Mouse (Mus musculus): ENCODE results near the gene Kirrel. TPM values are rescaled to one million over a fixed set of nuclear protein-coding genes. Genes with fewer than 3 reads are reported as not detected.

The Kirrel gene
- polyA plus RNA-seq, 2 experiments = 11.3 to 46.6 TPM

- peaks cover 12% of the 10 kb centered on the region; the same call in 1 of the 2 replicates for H3K36me3 ChIP-seq (ENCODE audit: control insufficient read depth, insufficient read depth, low read length)
- WGBS = 60% methylated on average over 3 of the region's 3 CpGs
- no peak for TF ChIP-seq POLR2A (IDR thresholded peaks at IDR 0.05; ENCODE audit: borderline replicate concordance, extremely low read depth, insufficient read depth, insufficient read length)
- no peak overlapping the region for H3K4me2 ChIP-seq (replicated peaks; ENCODE audit: low read depth, low read length, severe bottlenecking)
- H3K4me1 ChIP-seq (ENCODE audit: control insufficient read depth, insufficient read depth, low read length) = peaks cover 6% of the 10 kb centered on the region
- no peak overlapping the region for H3K9ac ChIP-seq (ENCODE audit: low read depth, low read length, severe bottlenecking)
- ATAC-seq (ENCODE audit: low FRiP score, low read depth) (no peak), DNase-seq (ENCODE audit: low spot score) (no peak)
- H3K9me3 ChIP-seq (ENCODE audit: control insufficient read depth, low read length) = no peaks in the 10 kb centered on the region
- no peak overlapping the region for H3K27ac ChIP-seq (replicated peaks; ENCODE audit: low read depth, low read length)
- no peaks in the 10 kb centered on the region for H3K27me3 ChIP-seq (ENCODE audit: control insufficient read depth, insufficient read depth, low read length)
- no peak overlapping the region for H3K4me3 ChIP-seq (replicated peaks; ENCODE audit: low read length)
These were observed 62.3 kb downstream of the Kirrel start for GRCm38 (mm10) chr3:87112264-87112663.

DNA sequence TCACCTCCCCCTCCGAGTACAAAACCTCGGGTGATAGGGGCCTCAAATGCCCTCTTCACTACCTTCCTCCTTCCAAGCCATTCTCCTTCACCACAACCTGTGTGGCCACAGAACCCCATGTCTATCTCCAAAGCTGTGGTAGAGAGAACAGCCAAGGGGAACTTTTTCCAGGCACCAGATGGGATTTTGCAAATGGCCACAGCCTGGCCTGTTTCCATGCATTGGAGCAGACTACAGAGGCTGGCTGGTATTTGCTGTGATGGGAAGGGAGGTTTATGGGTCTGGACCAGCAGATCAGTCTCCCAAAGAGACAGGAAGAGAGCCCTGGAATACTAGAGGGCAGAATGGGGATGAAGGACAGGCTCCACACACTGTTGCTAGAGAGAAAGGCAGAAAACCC, 69.7 kb downstream of the Kirrel start:
- 0 out of 2 replicates have a peak overlapping the region, but pooled peaks have one; percentile 8 for H3K27ac ChIP-seq (replicated peaks; ENCODE audit: low read depth, low read length)
- H3K9ac ChIP-seq (ENCODE audit: low read depth, low read length, severe bottlenecking) = no peak overlapping the region
- H3K4me3 ChIP-seq (replicated peaks; ENCODE audit: low read length) = no peak overlapping the region
- no peak overlapping the region for H3K4me2 ChIP-seq (replicated peaks; ENCODE audit: low read depth, low read length, severe bottlenecking)
- no peak for ATAC-seq (ENCODE audit: low FRiP score, low read depth)
- H3K36me3 ChIP-seq (ENCODE audit: control insufficient read depth, insufficient read depth, low read length) = peaks cover 16% of the 10 kb centered on the region
- 84% methylated on average over 2 of the region's 2 CpGs for WGBS
- H3K27me3 ChIP-seq (ENCODE audit: control insufficient read depth, insufficient read depth, low read length) = no peaks in the 10 kb centered on the region
- no peaks in the 10 kb centered on the region for H3K9me3 ChIP-seq (ENCODE audit: control insufficient read depth, low read length)
- H3K4me1 ChIP-seq (ENCODE audit: control insufficient read depth, insufficient read depth, low read length) = peaks cover 18% of the 10 kb centered on the region
- TF ChIP-seq POLR2A (IDR thresholded peaks at IDR 0.05; ENCODE audit: borderline replicate concordance, extremely low read depth, insufficient read depth, insufficient read length) = no peak
- no peak for DNase-seq (ENCODE audit: low spot score)

DNA sequence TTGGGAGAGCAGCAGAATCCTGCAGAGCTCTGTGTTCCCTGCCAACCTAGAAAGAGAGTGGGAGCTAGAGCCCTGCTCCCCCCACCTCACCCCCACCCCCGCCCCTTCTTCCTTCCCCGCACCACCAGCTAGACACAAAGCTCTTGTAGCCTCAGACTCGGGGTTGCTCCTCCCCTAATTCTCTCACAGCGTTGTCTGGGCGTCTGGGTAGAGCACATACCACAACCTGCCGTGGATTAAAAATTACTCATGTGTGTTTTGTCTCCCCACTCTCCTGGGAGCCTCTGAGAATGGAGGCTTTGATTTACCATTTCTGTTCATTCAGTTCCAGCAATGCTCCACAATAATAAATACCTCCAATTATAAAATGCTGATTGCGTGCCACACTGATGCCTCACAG, 72.2 kb downstream of the Kirrel start:
- H3K4me2 ChIP-seq (replicated peaks; ENCODE audit: low read depth, low read length, severe bottlenecking) = no peak overlapping the region
- H3K9ac ChIP-seq (ENCODE audit: low read depth, low read length, severe bottlenecking) = no peak overlapping the region
- no peak overlapping the region for H3K4me3 ChIP-seq (replicated peaks; ENCODE audit: low read length)
- peaks cover 23% of the 10 kb centered on the region for H3K36me3 ChIP-seq (ENCODE audit: control insufficient read depth, insufficient read depth, low read length)
- DNase-seq (ENCODE audit: low spot score) (no peak), ATAC-seq (ENCODE audit: low FRiP score, low read depth) (0 out of 2 replicates have a peak, but pooled peaks have one; percentile 7)
- H3K27me3 ChIP-seq (ENCODE audit: control insufficient read depth, insufficient read depth, low read length) = no peaks in the 10 kb centered on the region
- H3K27ac ChIP-seq (replicated peaks; ENCODE audit: low read depth, low read length) = peak overlapping the region; percentile 33; the same call in 1 of the 2 replicates
- no peaks in the 10 kb centered on the region for H3K9me3 ChIP-seq (ENCODE audit: control insufficient read depth, low read length)
- H3K4me1 ChIP-seq (ENCODE audit: control insufficient read depth, insufficient read depth, low read length) = peaks cover 18% of the 10 kb centered on the region
- 9% methylated on average over 5 of the region's 7 CpGs for WGBS
- TF ChIP-seq POLR2A (IDR thresholded peaks at IDR 0.05; ENCODE audit: borderline replicate concordance, extremely low read depth, insufficient read depth, insufficient read length) = no peak

- no peak overlapping the region for H3K4me3 ChIP-seq (replicated peaks; ENCODE audit: low read length)
These were observed 73.6 kb downstream of the Kirrel start for GRCm38 (mm10) chr3:87100911-87101310.

DNA sequence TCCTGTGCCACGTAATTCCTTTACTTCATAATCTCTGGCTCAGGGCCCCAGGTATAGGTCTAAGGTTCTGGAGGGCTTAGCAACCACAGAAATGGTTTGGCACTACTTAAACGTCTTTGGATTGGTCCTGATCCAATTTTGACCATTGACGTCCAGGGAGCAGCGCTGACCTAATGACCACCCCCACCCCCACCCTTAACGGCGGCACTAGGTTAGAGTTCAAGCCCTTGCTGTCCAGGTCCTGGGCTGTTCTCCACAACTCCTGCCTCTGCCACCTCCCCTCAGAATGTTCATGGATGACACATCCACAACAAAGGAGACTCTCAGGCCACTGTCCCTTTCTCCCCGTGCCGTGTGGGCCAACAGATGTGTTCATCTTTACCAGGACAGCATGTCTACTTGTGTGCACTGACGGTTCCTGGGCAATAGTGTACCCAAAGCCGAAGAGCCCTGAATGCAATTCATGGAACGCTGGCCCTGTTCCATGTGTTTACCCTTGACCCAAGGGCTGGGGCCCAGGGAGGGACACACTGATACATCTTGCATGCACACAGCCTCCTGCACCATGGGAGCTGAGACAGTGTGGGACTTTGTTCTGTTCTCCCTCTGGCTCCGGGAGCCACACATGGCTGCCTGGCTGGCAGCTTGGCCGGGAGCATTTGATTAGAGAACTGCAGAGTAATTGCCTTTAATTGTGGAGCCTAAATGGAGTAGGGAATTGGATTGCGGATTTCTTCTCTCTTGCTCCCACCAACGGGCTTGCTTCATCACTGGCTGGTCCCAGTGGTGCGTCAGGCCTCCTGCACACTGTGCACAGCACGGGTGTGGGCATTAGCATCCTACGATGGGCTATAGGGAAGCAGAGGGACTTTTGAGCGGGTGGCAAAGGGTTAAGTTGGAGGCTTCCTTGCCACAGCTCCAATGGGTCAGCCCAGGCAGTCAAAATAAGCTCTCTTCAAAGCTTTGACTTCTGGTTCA, 76.3 kb downstream of the Kirrel start:
- DNase-seq (ENCODE audit: low spot score) (no peak), ATAC-seq (ENCODE audit: low FRiP score, low read depth) (no peak)
- Histone ChIP-seq H3K27me3 (ENCODE audit: control insufficient read depth, insufficient read depth, low read length) (no peaks in the 10 kb centered on the region), H3K36me3 (ENCODE audit: control insufficient read depth, insufficient read depth, low read length) (peaks cover 45% of the 10 kb centered on the region), H3K4me1 (ENCODE audit: control insufficient read depth, insufficient read depth, low read length) (peaks cover 13% of the 10 kb centered on the region), H3K4me2 (replicated peaks; ENCODE audit: low read depth, low read length, severe bottlenecking) (no peak overlapping the region), H3K4me3 (replicated peaks; ENCODE audit: low read length) (no peak overlapping the region), H3K9me3 (ENCODE audit: control insufficient read depth, low read length) (no peaks in the 10 kb centered on the region), H3K27ac (replicated peaks; ENCODE audit: low read depth, low read length) (no peak overlapping the region), H3K9ac (ENCODE audit: low read depth, low read length, severe bottlenecking) (no peak overlapping the region)
- TF ChIP-seq POLR2A (IDR thresholded peaks at IDR 0.05; ENCODE audit: borderline replicate concordance, extremely low read depth, insufficient read depth, insufficient read length) = no peak
- 75% methylated on average over 19 of the region's 19 CpGs for WGBS

More at GRCm38 (mm10) chr3:87100911-87101310, 73.6 kb downstream of the Kirrel start:
- no peaks in the 10 kb centered on the region for H3K9me3 ChIP-seq (ENCODE audit: control insufficient read depth, low read length)
- peaks cover 18% of the 10 kb centered on the region for H3K4me1 ChIP-seq (ENCODE audit: control insufficient read depth, insufficient read depth, low read length)
- no peak for TF ChIP-seq POLR2A (IDR thresholded peaks at IDR 0.05; ENCODE audit: borderline replicate concordance, extremely low read depth, insufficient read depth, insufficient read length)
- H3K9ac ChIP-seq (ENCODE audit: low read depth, low read length, severe bottlenecking) = no peak overlapping the region
- H3K27me3 ChIP-seq (ENCODE audit: control insufficient read depth, insufficient read depth, low read length) = no peaks in the 10 kb centered on the region
- WGBS = 75% methylated on average over 4 of the region's 4 CpGs
- ATAC-seq (ENCODE audit: low FRiP score, low read depth) (no peak), DNase-seq (ENCODE audit: low spot score) (no peak)
- no peak overlapping the region for H3K27ac ChIP-seq (replicated peaks; ENCODE audit: low read depth, low read length)
- H3K36me3 ChIP-seq (ENCODE audit: control insufficient read depth, insufficient read depth, low read length) = peaks cover 25% of the 10 kb centered on the region
- H3K4me2 ChIP-seq (replicated peaks; ENCODE audit: low read depth, low read length, severe bottlenecking) = no peak overlapping the region
